Mouse (Mus musculus) neural tube, embryonic 14.5 days (tissue): Measurements from ENCODE around the gene Olfr827. TPM values are rescaled to one million over a fixed set of nuclear protein-coding genes. Genes with fewer than 3 reads are reported as not detected.

Source experiments
- ATAC-seq: fragments of 200-750 bp; cut with Nextera tagmentation; 2 replicates; pipeline ENCODE4 v1.8.0; 2017; ENCODE audit warnings: low read depth, mild to moderate bottlenecking, moderate TSS enrichment, moderate library complexity
- H3K27ac ChIP-seq: fragments of 300-500 bp; sonication (generic); 2 replicates; pipeline ENCODE4 v1.5.1; 2014; ENCODE audit warnings: low read depth, mild to moderate bottlenecking, control low read depth, low read length, moderate library complexity, mixed read lengths
- H3K27me3 ChIP-seq: fragments of 300-500 bp; sonication (generic); 2 replicates; pipeline ENCODE4 v1.6.1; 2014; ENCODE audit warnings: low read length; ENCODE audit not compliant: control insufficient read depth, insufficient read depth
- H3K36me3 ChIP-seq: fragments of 300-500 bp; sonication (generic); 2 replicates; pipeline ENCODE4 v1.6.1; 2014; ENCODE audit warnings: low read length, mixed read lengths; ENCODE audit not compliant: control insufficient read depth, insufficient read depth
- H3K4me1 ChIP-seq: fragments of 300-500 bp; sonication (generic); 2 replicates; pipeline ENCODE4 v1.6.1; 2014; ENCODE audit warnings: low read length; ENCODE audit not compliant: control insufficient read depth, insufficient read depth
- H3K4me2 ChIP-seq: fragments of 300-500 bp; sonication (generic); 2 replicates; pipeline ENCODE4 v1.6.1; 2014; ENCODE audit warnings: mild to moderate bottlenecking, low read depth, low read length, control low read depth
- H3K4me3 ChIP-seq: fragments of 300-500 bp; sonication (generic); 2 replicates; pipeline ENCODE4 v1.5.1; 2014; ENCODE audit warnings: low read depth, low read length, control low read depth, mixed read lengths
- H3K9ac ChIP-seq: fragments of 300-500 bp; sonication (generic); replicated peaks from 2 replicates; pipeline ENCODE4 v1.6.1; 2014; ENCODE audit warnings: low read depth, mild to moderate bottlenecking, control low read depth, low read length, mixed read lengths
- H3K9me3 ChIP-seq: fragments of 300-500 bp; sonication (generic); 2 replicates; pipeline ENCODE4 v1.6.1; 2016; ENCODE audit warnings: low read length; ENCODE audit not compliant: control insufficient read depth
- WGBS: fragments of 180-500 bp; shearing (Covaris S2); extraction: QIAGEN DNeasy Blood & Tissue Kit; methylation state at CpG from one replicate; pipeline ENCODE4 v1.1.7; 2014; 5-methylcytosine and 5-hydroxymethylcytosine counted together
- polyA plus RNA-seq: library from polyadenylated mRNA; unstranded; fragments of >200 nt; fragmentation: Nextera tagmentation; extraction: Ambion mirVana; gene quantifications from 2 replicates; pipeline ENCODE4 v1.2.1, GENCODE M21; 2014

Olfr827 gene
- not detected in 2 replicates for polyA plus RNA-seq

DNA sequence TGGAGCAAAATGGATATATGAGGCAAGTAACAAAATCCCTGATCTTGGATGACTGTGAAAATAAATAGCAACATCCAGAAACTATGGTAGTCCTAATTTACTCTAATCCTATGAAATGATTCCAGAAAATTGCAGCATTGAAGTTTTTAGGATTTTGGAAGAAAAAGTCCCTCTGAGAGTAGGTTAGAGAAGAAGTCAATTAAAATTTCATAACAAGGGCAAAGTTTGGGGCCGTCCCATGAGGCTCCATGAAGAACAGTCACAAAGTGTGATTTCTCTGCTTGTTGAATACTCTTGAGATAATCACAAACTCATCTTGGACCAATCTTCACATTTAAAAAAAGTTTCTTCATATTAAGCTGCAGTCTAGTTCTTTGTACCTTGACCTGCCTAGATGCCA, at the start of gene Olfr827:
TSS of gene Olfr827 (minus strand) at position 101 of the 400 bp plus-strand sequence.
- ATAC-seq: no peak

DNA sequence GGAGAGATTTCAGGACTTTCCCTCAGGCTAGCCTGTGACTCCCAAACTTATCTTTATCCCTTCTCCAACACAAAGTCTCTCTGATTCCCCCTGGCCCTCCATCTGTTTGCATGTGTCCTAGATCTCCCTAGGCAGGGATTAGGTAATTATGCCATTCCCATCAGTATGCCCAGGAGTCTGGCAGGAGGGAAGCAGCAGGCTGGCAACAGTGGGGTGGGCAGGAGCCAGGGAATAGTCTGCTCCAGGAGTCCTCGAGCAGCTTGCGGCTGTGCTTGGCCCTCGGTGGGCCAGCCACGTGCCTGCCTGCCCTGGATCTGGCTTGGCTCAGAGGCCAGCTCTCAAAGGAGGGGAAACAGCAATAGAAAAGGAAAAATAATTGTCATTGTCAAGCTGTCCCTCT, 49.0 kb upstream of the Olfr827 start:
- Histone ChIP-seq H3K4me1 (no peaks in the 10 kb centered on the region), H3K27ac (no peak overlapping the region), H3K36me3 (no peaks in the 10 kb centered on the region), H3K27me3 (no peaks in the 10 kb centered on the region), H3K4me2 (no peak overlapping the region), H3K4me3 (no peak overlapping the region), H3K9ac (no peak overlapping the region), H3K9me3 (no peaks in the 10 kb centered on the region)
- WGBS: 21% methylated on average over 4 of the region's 4 CpGs
- peak; percentile 70; the same call in 1 of the 2 replicates for ATAC-seq

More for the DNA sequence above, at the start of gene Olfr827:
- Histone ChIP-seq H3K9ac (no peak within 1 kb of the TSS), H3K4me2 (no peak within 1 kb of the TSS), H3K9me3 (no peaks in the 10 kb centered on the region), H3K36me3 (no peaks in the 10 kb centered on the region), H3K27ac (no peak within 1 kb of the TSS), H3K27me3 (no peaks in the 10 kb centered on the region), H3K4me3 (no peak within 1 kb of the TSS), H3K4me1 (no peaks in the 10 kb centered on the region)
- 91% methylated on average over 1 of the region's 1 CpGs for WGBS

DNA sequence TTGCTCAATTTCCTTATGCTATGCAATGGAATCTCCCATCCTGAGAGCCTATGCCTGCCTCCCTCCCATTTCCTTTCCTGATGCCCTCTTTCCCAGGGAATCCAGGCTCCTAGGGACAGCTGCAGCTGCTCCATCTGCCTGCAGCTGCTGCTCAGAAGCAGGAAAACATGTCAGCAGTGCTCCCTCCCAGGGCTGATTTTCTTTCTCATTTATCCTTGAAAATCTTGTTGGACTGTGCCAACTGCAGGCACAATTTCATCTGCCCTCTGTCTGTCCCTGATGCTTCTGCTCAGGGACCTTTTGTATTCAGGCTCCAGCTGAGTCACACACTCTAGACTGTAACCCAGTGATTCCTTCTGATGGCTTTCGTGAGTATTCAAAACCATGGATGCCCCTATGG, 45.3 kb upstream of the Olfr827 start:
- Histone ChIP-seq H3K9ac (no peak overlapping the region), H3K4me1 (no peaks in the 10 kb centered on the region), H3K27me3 (no peaks in the 10 kb centered on the region), H3K27ac (no peak overlapping the region), H3K36me3 (no peaks in the 10 kb centered on the region), H3K4me2 (no peak overlapping the region), H3K4me3 (no peak overlapping the region), H3K9me3 (no peaks in the 10 kb centered on the region)
- 34% methylated on average over 1 of the region's 1 CpGs for WGBS
- peak; percentile 51; the same call in 1 of the 2 replicates for ATAC-seq

DNA sequence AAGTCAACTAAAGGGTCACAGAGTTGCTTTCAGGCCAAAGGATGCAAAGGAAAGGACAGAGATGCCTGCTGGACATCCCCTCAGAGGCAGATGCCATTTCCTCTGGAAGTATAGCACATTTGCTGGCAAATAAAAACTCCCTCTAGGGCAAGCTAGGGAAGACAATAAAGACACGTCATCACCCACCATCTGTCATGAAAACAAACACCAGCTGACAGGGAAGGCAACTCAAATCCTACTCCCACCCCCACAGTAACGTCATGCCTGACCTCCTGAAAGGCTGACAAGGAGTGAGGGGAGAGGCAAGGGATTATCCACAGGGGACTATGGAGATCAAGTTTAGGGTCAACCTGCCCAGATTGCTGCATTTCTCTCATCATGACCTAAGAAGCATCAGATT, 30.1 kb upstream of the Olfr827 start:
- H3K9ac ChIP-seq: no peak overlapping the region
- H3K4me3 ChIP-seq: no peak overlapping the region
- no peaks in the 10 kb centered on the region for H3K36me3 ChIP-seq
- peak; percentile 49; the same call in 1 of the 2 replicates for ATAC-seq
- H3K4me1 ChIP-seq: no peaks in the 10 kb centered on the region
- no peak overlapping the region for H3K27ac ChIP-seq
- no peak overlapping the region for H3K4me2 ChIP-seq
- H3K27me3 ChIP-seq: no peaks in the 10 kb centered on the region
- 2% methylated on average over 2 of the region's 2 CpGs for WGBS
- H3K9me3 ChIP-seq: no peaks in the 10 kb centered on the region

DNA sequence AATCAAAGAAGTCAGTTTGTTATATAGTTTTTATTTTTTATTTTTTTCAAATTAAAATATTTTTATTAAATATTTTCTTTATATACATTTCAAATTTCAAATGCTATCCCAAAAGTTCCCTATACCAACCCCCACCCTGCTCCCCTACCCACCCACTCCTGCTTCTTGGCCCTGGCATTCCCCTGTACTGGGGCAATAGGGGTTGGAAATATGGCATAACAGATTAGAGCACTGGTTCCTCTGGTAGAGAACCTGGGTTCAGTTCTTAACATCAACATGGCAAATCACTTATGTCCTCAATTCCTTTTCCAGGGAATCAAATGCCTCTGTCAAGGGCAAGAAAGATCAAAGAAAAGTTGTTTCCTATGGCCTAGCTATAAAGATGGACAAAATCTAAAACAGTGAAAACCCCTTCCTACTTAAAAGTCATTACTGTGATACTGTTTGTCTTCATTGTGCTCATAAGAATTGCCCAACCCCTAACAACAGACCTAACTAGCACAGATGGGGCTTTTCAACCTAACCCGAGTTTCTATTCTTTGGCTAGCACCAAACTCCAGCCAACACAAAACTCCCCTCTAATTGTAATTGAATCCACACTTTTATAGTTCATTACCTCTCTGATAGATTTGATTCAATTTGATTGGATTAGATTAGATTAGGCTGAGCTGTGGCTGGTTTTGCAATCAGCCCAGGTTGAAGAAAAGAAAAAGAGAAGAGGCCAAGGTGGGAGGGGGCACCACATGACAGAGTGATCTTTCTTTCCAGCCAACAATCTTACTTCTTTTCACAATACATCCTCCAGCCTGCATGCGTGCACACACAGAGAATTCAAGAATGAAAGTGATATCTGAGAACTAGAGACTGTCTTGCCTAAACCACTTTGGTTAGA, 24.4 kb upstream of the Olfr827 start:
- Histone ChIP-seq H3K27me3 (no peaks in the 10 kb centered on the region), H3K36me3 (no peaks in the 10 kb centered on the region), H3K4me1 (no peaks in the 10 kb centered on the region), H3K9ac (no peak overlapping the region), H3K4me2 (no peak overlapping the region), H3K4me3 (no peak overlapping the region), H3K27ac (no peak overlapping the region), H3K9me3 (no peaks in the 10 kb centered on the region)
- ATAC-seq: no peak
- WGBS: 64% methylated on average over 2 of the region's 2 CpGs

DNA sequence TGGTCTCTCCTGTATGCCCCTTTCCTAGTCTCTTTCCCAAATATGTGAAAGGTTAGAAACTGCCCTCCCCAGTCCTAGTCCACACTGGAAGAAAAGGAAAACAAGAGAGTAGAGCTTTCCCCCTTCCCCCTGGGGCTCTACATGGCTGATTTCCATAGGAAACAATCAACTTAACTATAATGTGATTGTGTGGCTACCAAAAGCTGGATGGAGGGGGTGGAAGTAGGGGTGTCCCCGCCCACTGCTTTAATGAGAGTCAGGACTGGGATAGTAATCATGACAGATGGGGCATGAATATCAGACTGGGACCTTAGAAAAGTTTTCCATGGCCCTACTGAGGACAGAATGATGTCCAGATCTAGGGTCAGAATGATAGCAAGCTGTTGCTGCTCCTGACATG, 20.4 kb upstream of the Olfr827 start:
- Histone ChIP-seq H3K9me3 (no peaks in the 10 kb centered on the region), H3K4me3 (no peak overlapping the region), H3K27ac (no peak overlapping the region), H3K36me3 (no peaks in the 10 kb centered on the region), H3K4me1 (no peaks in the 10 kb centered on the region), H3K27me3 (no peaks in the 10 kb centered on the region), H3K9ac (no peak overlapping the region), H3K4me2 (no peak overlapping the region)
- ATAC-seq: no peak
- WGBS: 30% methylated on average over 1 of the region's 1 CpGs

DNA sequence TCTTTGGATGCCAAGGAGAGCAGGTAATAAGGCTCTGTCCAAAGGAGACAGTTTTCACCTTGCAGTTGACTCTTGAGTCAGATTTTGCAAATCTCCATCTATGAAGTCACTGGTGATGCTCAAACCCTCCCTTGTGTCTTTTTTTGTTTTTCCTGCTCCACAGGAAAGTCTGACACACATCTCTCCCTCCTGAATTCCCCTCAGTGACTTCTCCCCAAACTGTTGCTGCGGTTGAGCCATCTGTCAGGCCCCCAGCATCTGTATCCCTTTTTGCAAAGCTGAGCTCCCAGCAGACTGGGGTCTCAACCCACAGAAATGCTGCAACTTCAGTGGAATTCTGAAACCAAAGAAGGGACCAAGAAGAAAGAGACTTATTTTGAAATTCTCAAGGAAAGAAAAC, 17.9 kb upstream of the Olfr827 start:
- ATAC-seq: no peak
- H3K4me2 ChIP-seq: no peak overlapping the region
- no peak overlapping the region for H3K4me3 ChIP-seq
- WGBS: 58% methylated on average over 1 of the region's 1 CpGs
- H3K9me3 ChIP-seq: no peaks in the 10 kb centered on the region
- no peak overlapping the region for H3K27ac ChIP-seq
- H3K36me3 ChIP-seq: no peaks in the 10 kb centered on the region
- H3K9ac ChIP-seq: no peak overlapping the region
- no peaks in the 10 kb centered on the region for H3K27me3 ChIP-seq
- no peaks in the 10 kb centered on the region for H3K4me1 ChIP-seq

DNA sequence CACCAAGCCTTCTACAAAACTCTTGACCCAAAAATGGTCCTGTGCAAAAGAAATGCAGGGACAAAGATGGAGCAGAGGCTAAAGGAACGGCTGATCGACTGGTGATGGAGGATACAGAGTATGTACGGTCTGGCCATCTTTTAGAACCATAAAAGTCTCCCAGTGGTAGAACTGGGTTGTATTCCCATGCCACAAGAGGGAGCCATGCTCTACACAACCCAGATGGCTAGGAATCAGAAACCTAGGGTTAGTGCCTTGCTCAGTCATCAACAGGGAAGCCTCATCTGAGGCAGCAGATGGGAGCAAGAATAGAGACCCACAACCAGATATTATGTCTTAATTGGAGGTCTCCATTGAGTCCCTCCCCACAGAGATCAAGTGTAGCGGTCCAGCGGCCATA, 15.4 kb upstream of the Olfr827 start:
- no peak for ATAC-seq

DNA sequence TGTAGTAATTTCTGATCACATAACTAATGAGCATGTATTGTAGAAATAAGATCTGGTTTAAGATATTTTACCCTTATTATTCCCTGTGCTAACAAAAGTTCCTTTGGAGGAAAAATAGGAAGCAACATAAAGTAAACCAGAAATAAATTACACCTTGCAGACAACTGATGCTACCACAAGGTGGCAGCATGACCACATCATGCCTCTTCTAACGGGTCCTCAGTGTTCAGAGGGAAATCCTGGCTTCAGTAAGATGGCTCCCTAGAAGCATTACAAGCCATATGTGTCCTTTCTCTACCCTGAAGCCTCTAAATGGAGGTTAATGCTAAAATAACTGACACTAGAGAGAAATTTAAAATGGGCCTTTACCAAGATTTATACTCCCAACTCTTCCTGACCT, 14.0 kb upstream of the Olfr827 start:
- Histone ChIP-seq H3K9ac (no peak overlapping the region), H3K27ac (no peak overlapping the region), H3K27me3 (no peaks in the 10 kb centered on the region), H3K4me1 (no peaks in the 10 kb centered on the region), H3K36me3 (no peaks in the 10 kb centered on the region), H3K9me3 (no peaks in the 10 kb centered on the region), H3K4me3 (no peak overlapping the region), H3K4me2 (no peak overlapping the region)
- peak; percentile 98 for ATAC-seq
- WGBS: 0% methylated on average over 1 of the region's 1 CpGs

More for the DNA sequence above, 15.4 kb upstream of the Olfr827 start:
- Histone ChIP-seq H3K27me3 (no peaks in the 10 kb centered on the region), H3K27ac (no peak overlapping the region), H3K9me3 (no peaks in the 10 kb centered on the region), H3K9ac (no peak overlapping the region), H3K4me1 (no peaks in the 10 kb centered on the region), H3K4me2 (no peak overlapping the region), H3K4me3 (no peak overlapping the region), H3K36me3 (no peaks in the 10 kb centered on the region)
- 87% methylated on average over 5 of the region's 5 CpGs for WGBS
